Mouse (Mus musculus): ENCODE results near the gene Acacb.

- no peak for TF ChIP-seq GATA1 (IDR thresholded peaks at IDR 0.05; ENCODE audit: borderline replicate concordance, low read length)
- TF ChIP-seq FLI1 (IDR thresholded peaks at IDR 0.05; ENCODE audit: low read length) = no peak
Observed at GRCm38 (mm10) chr5:114176548-114177400, 30.4 kb downstream of the Acacb start.
